Mouse (Mus musculus) C2C12 (cell line): ENCODE results near the gene Zcchc10. TPM values are rescaled to one million over a fixed set of nuclear protein-coding genes. Genes with fewer than 3 reads are reported as not detected.

ENCODE experiments used
- H3K27me3 ChIP-seq: one replicate; pipeline ENCODE4 v1.6.1; 2011; ENCODE audit not compliant: control insufficient read depth, insufficient read depth, insufficient read length
- H3K36me3 ChIP-seq: one replicate; pipeline ENCODE4 v1.6.1; 2011; ENCODE audit not compliant: control insufficient read depth, insufficient read depth
- H3K4me3 ChIP-seq: one replicate; pipeline ENCODE4 v1.5.1; 2011; ENCODE audit warnings: mild to moderate bottlenecking, control low read depth; ENCODE audit not compliant: poor library complexity, insufficient read depth, severe bottlenecking
- H3K79me2 ChIP-seq: one replicate; pipeline ENCODE4 v1.6.1; 2011; ENCODE audit not compliant: control insufficient read depth, insufficient read depth
- H3K79me3 ChIP-seq: one replicate; pipeline ENCODE4 v1.6.1; 2011; ENCODE audit warnings: low read depth, control low read depth
- H3ac ChIP-seq: one replicate; pipeline ENCODE3; 2011; ENCODE audit warnings: low read depth; ENCODE audit not compliant: control insufficient read depth, insufficient read length
- CEBPB ChIP-seq: IDR thresholded peaks from one replicate; pipeline ENCODE4 v1.6.1; 2011; ENCODE audit warnings: low read depth, mild to moderate bottlenecking, control low read depth, moderate library complexity
- CTCF ChIP-seq: IDR thresholded peaks from one replicate; pipeline ENCODE4 v1.5.1; 2011; ENCODE audit not compliant: control insufficient read depth, insufficient read depth, insufficient read length
- FOSL1 ChIP-seq: IDR thresholded peaks from one replicate; pipeline ENCODE4 v1.8.0; 2011; ENCODE audit warnings: mild to moderate bottlenecking, low read length; ENCODE audit not compliant: poor library complexity, insufficient read depth, severe bottlenecking
- MAX ChIP-seq: IDR thresholded peaks from one replicate; pipeline ENCODE4 v1.6.1; 2011; ENCODE audit warnings: mild to moderate bottlenecking, control low read depth
- MYOD1 ChIP-seq: IDR thresholded peaks from one replicate; pipeline ENCODE4 v1.6.1; 2011; ENCODE audit warnings: low read depth; ENCODE audit not compliant: control insufficient read depth, insufficient read length
- MYOG ChIP-seq: IDR thresholded peaks from one replicate; pipeline ENCODE4 v1.6.1; 2011; ENCODE audit not compliant: control insufficient read depth, insufficient read length; ENCODE audit errors: extremely low read depth
- USF1 ChIP-seq: IDR thresholded peaks from one replicate; pipeline ENCODE4 v1.6.1; 2011; ENCODE audit warnings: low read depth, mild to moderate bottlenecking, control low read depth, moderate library complexity
- polyA plus RNA-seq: library from polyadenylated mRNA; unstranded; fragments of >200 nt; fragmentation: generic; extraction: Trizol; gene quantifications from one replicate; pipeline ENCODE4 v1.2.1, GENCODE M21; 2012; ENCODE audit warnings: missing spikeins

Zcchc10 gene
- polyA plus RNA-seq, 1 experiment, result 8.2 TPM

GRCm38 (mm10) chr11:53351224-53351942, 26.9 kb downstream of the Zcchc10 start:
- H3K27me3 ChIP-seq, result no peaks in the 10 kb centered on the region
- H3K36me3 ChIP-seq, result peaks cover 22% of the 10 kb centered on the region
- peak overlapping the region; percentile 96 for H3K4me3 ChIP-seq
- TF ChIP-seq CEBPB (no peak), USF1 (no peak), MAX (no peak), FOSL1 (no peak), MYOG (no peak), CTCF (no peak), MYOD1 (no peak)
- peaks cover 57% of the 10 kb centered on the region for H3K79me2 ChIP-seq
- peaks cover 50% of the 10 kb centered on the region for H3K79me3 ChIP-seq
- H3ac ChIP-seq, result peak overlapping the region; percentile 96

DNA sequence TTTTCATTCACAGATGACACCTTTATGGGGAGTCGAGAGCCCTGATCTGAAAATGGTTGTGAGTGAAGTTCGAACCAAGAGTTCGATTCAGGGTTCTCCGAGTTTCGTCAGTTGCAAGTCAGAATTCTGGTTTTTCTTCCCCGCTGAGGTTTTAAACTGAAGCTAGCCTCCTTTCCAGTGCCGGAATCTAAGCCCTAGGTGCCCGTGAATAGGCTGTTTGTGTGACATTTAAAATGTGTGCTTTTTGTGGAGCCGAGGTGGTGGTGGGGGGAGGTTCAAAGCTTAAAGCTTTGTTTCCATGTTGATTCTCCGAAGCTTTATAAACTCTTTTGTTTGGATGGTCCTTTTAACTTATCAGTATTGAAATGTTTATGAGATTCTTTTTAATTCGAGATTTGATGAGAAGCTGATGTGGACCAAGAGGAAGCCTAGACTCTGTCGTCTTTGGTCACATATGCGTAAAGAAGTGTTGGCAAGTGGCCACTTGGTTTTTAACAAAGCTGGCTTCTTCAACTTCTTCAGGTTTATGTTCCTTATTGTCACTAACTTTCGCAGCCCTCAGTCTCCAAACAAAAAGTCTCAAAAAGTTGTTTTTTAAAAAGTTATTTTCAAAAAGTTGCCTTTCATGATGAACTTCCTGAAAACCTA, 27.6 kb downstream of the Zcchc10 start:
- Histone ChIP-seq H3ac (peak overlapping the region; percentile 60), H3K27me3 (no peaks in the 10 kb centered on the region), H3K4me3 (peak overlapping the region; percentile 96), H3K79me2 (peaks cover 64% of the 10 kb centered on the region), H3K79me3 (peaks cover 56% of the 10 kb centered on the region), H3K36me3 (peaks cover 29% of the 10 kb centered on the region)
- TF ChIP-seq MYOD1 (no peak), CEBPB (no peak), USF1 (no peak), MYOG (no peak), FOSL1 (no peak), CTCF (no peak)

- H3K4me3 ChIP-seq, result no peak overlapping the region
- TF ChIP-seq CEBPB (no peak), CTCF (no peak), FOSL1 (no peak), USF1 (no peak), MAX (no peak), MYOG (no peak), MYOD1 (no peak)
- H3K36me3 ChIP-seq, result peaks cover 42% of the 10 kb centered on the region
- peaks cover 100% of the 10 kb centered on the region for H3K79me2 ChIP-seq
- H3K79me3 ChIP-seq, result peaks cover 96% of the 10 kb centered on the region
- H3K27me3 ChIP-seq, result no peaks in the 10 kb centered on the region
- no peak overlapping the region for H3ac ChIP-seq
Measured at GRCm38 (mm10) chr11:53358504-53359155, 34.2 kb downstream of the Zcchc10 start.

GRCm38 (mm10) chr11:53367032-53367431, 42.6 kb downstream of the Zcchc10 start:
- TF ChIP-seq CTCF, result no peak
- no peak for TF ChIP-seq MYOG
- TF ChIP-seq USF1, result no peak
- no peak for TF ChIP-seq MYOD1
- no peak for TF ChIP-seq FOSL1
- no peak for TF ChIP-seq MAX
- no peak for TF ChIP-seq CEBPB
- H3K4me3 ChIP-seq, result no peak overlapping the region
- no peaks in the 10 kb centered on the region for H3K27me3 ChIP-seq
- peaks cover 57% of the 10 kb centered on the region for H3K36me3 ChIP-seq
- peaks cover 77% of the 10 kb centered on the region for H3K79me2 ChIP-seq
- peaks cover 70% of the 10 kb centered on the region for H3K79me3 ChIP-seq
- H3ac ChIP-seq, result no peak overlapping the region

DNA sequence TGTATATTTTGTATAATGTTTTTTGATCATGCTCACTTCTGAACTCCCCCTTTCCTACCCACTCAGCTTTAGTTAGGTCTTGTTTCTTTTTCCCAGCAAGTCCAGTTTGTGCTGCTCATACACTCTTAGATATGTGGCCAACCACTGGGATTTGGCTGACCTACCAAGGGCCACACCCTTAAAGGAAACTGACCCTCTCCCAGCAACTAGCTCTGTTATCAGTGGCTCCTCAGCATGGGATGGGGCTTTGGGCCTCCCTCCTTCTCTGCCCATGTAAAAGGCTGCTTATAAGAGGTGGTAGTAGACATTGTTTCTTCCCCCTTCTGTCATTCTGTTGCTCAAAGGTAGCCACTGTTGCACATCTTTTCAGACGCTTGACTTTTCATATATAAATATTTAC, 54.4 kb downstream of the Zcchc10 start:
- Histone ChIP-seq H3K36me3 (peaks cover 73% of the 10 kb centered on the region), H3K27me3 (no peaks in the 10 kb centered on the region), H3K79me2 (peaks cover 50% of the 10 kb centered on the region), H3K4me3 (no peak overlapping the region), H3K79me3 (peaks cover 3% of the 10 kb centered on the region), H3ac (no peak overlapping the region)
- no peak for TF ChIP-seq CTCF
- TF ChIP-seq MAX, result no peak
- no peak for TF ChIP-seq FOSL1
- TF ChIP-seq USF1, result no peak
- no peak for TF ChIP-seq MYOG

Other genes starting within 250 kb of the Zcchc10 start
- 112 TPM for gene Hspa4, start 24.2 kb upstream of the Zcchc10 start, polyA plus RNA-seq
- gene Aff4, start 26.2 kb downstream of the Zcchc10 start, polyA plus RNA-seq, result 12.1 TPM
- gene Leap2, start 98.5 kb downstream of the Zcchc10 start, polyA plus RNA-seq, result not detected
- gene Uqcrq, start 106.2 kb downstream of the Zcchc10 start, polyA plus RNA-seq, result 664 TPM
- 0.70 TPM for gene Gdf9, start 106.3 kb downstream of the Zcchc10 start, polyA plus RNA-seq
- not detected for gene Gm10447, start 132.4 kb downstream of the Zcchc10 start, polyA plus RNA-seq
- gene Shroom1, start 132.5 kb downstream of the Zcchc10 start, polyA plus RNA-seq, result 0.82 TPM
- gene Gm9837, start 145.8 kb downstream of the Zcchc10 start, polyA plus RNA-seq, result not detected
- gene Gm9945, start 155.5 kb downstream of the Zcchc10 start, polyA plus RNA-seq, result not detected
- gene Sowaha, start 155.6 kb downstream of the Zcchc10 start, polyA plus RNA-seq, result not detected
- gene Sept8, start 194.6 kb downstream of the Zcchc10 start, polyA plus RNA-seq, result 32.7 TPM
- gene Kif3a, start 242.7 kb downstream of the Zcchc10 start, polyA plus RNA-seq, result 7.9 TPM